Mouse (Mus musculus) megakaryocyte, adult 5-6 weeks (primary cell): ENCODE results near the gene Dot1l. TPM values are rescaled to one million over a fixed set of nuclear protein-coding genes. Genes with fewer than 3 reads are reported as not detected.

Source experiments
- ATAC-seq: 2 replicates; pipeline ENCODE4 v1.8.0; 2016; ENCODE audit warnings: mild to moderate bottlenecking, inconsistent platforms; ENCODE audit not compliant: poor library complexity, severe bottlenecking
- total RNA-seq, 2 experiments: library from RNA; stranded (forward) in 1 of 2; stranded (reverse) in 1 of 2; fragments of 153-499, 151-499 nt in 1 of 2; fragments of 221-1000, 200-1000 nt in 1 of 2; gene quantifications; 2 replicates each; pipeline versions ENCODE4 v1.2.3 to v1.2.4; 2015 to 2017

Gene Dot1l
- total RNA-seq, 2 experiments from 2014 or later = 6.9 to 19.5 TPM

GRCm38 (mm10) chr10:80792175-80793032 is 37.4 kb downstream of the Dot1l start:
- ATAC-seq = peak; percentile 52

- ATAC-seq = no peak
Observed at GRCm38 (mm10) chr10:80793033-80793784, 38.2 kb downstream of the Dot1l start.

GRCm38 (mm10) chr10:80793803-80794202 is 38.8 kb downstream of the Dot1l start:
- ATAC-seq = no peak

GRCm38 (mm10) chr10:80794750-80795149 is 39.7 kb downstream of the Dot1l start:
- ATAC-seq = no peak

DNA sequence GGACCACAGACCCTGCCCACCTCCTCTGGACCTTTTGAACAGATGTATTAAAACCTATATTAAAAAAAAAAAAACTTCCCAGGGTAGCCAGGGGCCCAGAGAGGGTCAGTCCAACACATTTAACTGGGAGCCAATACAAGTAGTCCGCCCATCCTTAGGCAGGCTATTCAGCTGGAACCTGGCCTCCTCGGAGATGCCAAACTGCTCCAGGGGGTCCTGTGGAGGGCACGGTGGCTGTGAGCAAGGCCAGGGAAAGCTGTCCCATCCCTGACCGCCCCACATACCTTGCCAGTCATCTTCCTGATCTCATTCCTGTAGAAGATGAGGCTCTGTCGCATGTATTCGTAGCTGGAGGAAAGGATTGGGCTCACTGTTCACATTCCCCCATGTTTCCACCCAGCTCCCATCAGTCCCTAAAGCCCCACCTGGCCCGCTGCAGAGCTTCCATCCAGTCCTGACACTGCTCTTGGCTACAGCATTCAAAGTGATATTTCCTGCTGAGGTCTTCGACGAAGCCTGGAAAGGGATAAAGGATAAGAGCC is 41.4 kb downstream of the Dot1l start:
- ATAC-seq = no peak

- ATAC-seq = peak; percentile 58
Observed at GRCm38 (mm10) chr10:80797186-80798149, 42.5 kb downstream of the Dot1l start.

DNA sequence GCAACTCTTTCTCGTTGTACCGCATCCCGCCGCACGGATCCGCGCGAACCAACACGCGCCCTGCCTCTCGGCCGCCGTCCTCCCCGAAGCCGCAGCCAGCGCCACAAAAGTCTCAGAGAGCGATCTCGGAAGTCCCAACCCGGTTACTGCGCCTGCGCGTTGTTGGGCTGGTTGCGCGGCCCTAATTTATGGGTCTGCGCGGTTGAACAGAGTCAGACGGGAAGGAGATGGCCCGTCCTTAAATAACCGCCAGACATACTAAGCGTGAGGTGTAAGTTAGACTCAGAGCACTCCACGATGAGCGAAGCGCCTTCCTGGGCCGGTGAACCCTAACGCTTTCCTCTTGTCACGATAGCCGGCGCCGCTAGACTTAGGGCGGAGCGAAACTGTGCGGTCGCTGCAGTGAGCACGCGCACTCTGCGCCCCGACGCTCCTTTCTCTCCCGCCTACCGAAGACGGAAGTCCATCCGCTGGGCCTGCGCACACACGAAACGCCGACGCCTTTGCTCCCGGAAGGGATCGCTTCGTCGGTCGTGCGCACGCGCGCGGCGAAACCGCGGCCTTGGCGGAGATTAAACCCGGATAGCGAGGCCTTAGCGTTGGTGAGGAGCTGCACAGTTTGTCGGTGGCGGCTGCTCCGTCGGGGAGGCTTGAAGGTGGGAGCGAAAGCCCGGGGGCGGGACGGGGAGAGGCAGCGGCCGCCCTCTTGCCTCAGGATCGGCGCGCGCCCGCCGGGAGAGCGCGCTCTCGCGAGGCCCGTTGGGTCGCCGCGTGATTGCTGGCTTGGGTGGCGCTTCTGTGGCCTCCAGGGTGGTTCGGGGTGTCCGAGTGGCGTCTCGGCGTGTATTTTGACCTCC is 43.4 kb downstream of the Dot1l start, which contains the start of the genes Sf3a2 and Plekhj1:
Gene Sf3a2, plus strand, starts transcription at position 49 of the 857 bp plus-strand sequence.
Gene Plekhj1, minus strand, starts transcription at position 477 of the 857 bp plus-strand sequence.
- peak; percentile 88 for ATAC-seq

GRCm38 (mm10) chr10:80799070-80799566 is 44.1 kb downstream of the Dot1l start:
- no peak for ATAC-seq

DNA sequence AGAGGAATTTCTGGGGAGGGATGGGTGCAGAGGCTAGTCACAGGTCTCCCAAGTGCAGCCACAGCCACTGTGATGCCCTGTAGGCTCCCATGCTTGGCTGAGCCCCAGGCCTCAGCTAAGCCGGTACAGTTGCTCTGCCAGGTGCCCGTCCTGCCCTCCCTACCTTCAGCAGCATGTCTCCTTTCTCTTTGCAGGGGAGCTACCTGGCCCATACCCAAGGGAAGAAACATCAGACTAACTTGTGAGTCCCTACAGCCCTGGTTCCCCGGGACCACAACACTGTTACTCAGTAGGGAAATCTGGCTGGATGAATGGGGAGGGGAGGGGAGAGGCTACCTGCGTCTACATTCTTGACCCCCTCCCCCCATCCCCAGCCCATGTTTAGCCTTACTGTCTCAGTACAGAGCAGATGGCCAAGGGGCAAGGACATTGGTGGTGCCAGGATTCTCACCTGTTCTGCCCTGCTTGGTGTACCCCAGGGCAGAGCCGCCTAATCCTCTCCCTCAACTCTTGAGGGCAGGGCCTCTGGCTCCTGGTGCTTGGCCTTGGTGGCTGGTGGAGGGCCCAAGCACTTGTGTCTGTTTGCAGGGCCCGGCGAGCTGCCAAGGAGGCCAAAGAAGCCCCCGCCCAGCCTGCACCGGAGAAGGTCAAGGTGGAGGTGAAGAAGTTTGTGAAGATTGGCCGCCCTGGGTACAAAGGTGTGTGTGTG is 47.4 kb downstream of the Dot1l start:
- ATAC-seq = no peak

DNA sequence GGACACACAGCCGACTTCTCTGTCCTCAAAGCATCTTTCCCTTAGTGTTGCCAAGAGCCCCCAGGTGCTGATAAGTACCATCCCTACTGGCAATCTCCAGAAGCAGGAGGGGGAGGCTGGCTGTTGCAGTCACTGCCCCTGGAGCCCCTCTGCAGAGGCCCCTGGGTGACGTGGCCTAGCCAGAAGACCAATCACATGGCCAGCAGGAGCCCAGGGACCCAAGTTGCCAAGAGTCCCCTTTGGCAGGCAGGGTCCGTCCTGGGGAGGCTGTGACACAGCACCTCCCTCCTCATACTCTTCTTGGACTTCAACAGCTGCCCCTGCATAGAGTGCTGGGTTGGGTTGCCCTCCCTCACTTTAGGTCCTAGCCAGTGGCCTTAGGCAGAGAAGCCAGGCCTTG is 48.0 kb downstream of the Dot1l start:
- no peak for ATAC-seq

DNA sequence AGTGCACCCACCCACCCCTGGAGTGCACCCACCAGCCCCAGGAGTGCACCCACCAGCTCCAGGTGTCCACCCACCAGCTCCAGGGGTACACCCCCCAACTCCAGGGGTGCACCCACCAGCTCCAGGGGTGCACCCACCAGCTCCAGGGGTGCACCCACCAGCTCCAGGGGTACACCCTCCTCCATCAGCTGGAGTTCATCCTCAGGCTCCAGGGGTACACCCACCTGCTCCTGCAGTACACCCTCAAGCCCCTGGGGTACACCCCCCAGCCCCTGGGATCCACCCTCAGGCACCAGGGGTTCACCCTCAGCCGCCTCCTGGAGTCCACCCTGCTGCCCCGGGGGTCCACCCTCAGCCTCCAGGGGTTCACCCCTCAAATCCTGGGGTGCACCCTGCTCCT is 49.3 kb downstream of the Dot1l start:
- ATAC-seq = no peak

DNA sequence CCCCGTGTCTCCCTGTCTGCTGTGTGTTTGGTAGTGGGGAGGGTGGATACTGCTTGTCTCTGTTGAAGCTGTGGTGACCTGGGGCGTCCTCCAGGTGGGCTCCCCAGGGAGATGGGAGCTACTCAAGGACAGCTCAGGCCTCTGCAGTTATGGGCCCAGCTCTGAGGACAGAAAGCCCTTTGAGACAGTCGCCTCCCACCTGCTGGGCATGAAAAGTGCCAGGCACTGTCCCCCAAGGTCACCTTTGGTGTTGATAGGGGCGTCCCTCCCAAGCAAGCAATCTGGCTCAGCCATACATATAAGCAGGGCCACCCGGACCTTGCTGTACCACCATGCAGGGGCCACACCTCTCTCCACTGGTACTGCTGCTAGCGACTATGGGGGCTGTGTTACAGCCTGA is 49.9 kb downstream of the Dot1l start, which contains the start of gene Amh:
Gene Amh, plus strand, starts transcription at position 328 of the 400 bp plus-strand sequence.
- no peak for ATAC-seq

GRCm38 (mm10) chr10:80805322-80805721 is 50.3 kb downstream of the Dot1l start:
- ATAC-seq = no peak

DNA sequence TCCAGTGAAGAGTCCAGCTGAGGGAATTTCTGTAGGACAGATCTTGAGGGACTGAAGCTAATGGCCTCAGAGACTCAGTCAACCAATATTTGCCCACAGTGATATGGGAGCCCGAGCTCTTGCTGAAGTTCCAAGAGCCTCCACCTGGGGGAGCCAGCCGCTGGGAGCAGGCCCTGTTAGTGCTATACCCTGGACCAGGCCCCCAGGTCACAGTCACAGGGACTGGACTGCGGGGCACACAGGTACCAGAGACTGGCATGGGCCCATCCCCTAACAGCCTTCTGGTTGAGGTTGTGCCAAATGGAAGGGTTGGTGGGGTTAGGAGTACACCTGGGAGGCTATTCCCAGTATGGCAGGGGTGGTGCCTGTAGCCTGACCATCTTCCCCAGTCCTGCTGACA is 50.9 kb downstream of the Dot1l start:
- ATAC-seq = peak; percentile 74

GRCm38 (mm10) chr10:80806341-80807056 is 51.5 kb downstream of the Dot1l start:
- ATAC-seq = no peak

DNA sequence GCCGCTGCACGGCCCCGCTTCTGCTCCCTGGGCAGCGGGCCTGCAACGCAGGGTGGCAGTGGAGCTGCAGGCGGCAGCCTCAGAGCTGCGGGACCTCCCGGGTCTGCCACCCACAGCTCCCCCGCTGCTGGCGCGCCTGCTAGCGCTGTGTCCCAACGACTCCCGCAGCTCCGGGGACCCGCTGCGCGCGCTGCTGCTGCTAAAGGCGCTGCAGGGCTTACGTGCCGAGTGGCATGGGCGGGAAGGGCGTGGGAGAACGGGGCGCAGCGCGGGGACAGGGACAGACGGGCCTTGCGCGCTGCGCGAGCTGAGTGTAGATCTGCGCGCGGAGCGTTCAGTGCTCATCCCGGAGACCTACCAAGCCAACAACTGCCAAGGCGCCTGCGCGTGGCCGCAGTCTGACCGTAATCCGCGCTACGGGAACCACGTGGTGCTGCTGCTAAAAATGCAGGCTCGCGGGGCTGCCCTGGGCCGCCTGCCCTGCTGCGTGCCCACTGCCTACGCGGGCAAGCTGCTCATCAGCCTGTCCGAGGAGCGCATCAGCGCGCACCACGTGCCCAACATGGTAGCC is 52.1 kb downstream of the Dot1l start:
- ATAC-seq = peak; percentile 22
